Mouse (Mus musculus) cerebellum, adult 9-11 months (tissue): Measurements from ENCODE around the gene Lgals3.
A peak's percentile ranks its signal among the peaks of the same experiment; 100 is the strongest.

ENCODE experiments used
- DNase-seq: peaks from one replicate; pipeline ENCODE4 v3.0.0; 2022

Gene Lgals3

GRCm38 (mm10) chr14:47370790-47371189 is 3.2 kb downstream of the Lgals3 start:
- DNase-seq = no peak

GRCm38 (mm10) chr14:47371689-47372088 is 4.1 kb downstream of the Lgals3 start:
- no peak for DNase-seq

GRCm38 (mm10) chr14:47373728-47374678 is 6.5 kb downstream of the Lgals3 start:
- no peak for DNase-seq

- DNase-seq = no peak
Observed at GRCm38 (mm10) chr14:47376526-47376925, 9.0 kb downstream of the Lgals3 start.

GRCm38 (mm10) chr14:47378336-47378735 is 10.8 kb downstream of the Lgals3 start:
- DNase-seq = no peak

DNA sequence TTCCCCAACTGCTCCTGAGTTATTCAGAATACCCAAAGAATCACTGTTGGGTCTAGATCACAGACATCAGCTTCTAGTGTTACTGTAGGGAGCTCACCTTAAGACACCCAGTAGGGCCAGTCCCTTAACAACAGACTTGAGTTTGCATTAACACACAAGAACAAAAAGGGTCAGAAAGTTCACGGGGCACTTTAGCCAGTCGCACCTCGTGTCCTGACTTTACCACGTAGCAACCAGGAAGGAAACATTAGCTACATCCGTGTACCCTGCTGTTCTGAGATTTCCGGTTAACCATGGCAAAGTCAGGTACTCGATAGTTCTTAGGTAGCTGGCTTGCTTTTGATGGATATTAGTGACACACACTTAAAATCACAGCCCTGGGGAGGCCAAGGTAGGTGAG is 16.4 kb downstream of the Lgals3 start:
- DNase-seq = no peak

DNA sequence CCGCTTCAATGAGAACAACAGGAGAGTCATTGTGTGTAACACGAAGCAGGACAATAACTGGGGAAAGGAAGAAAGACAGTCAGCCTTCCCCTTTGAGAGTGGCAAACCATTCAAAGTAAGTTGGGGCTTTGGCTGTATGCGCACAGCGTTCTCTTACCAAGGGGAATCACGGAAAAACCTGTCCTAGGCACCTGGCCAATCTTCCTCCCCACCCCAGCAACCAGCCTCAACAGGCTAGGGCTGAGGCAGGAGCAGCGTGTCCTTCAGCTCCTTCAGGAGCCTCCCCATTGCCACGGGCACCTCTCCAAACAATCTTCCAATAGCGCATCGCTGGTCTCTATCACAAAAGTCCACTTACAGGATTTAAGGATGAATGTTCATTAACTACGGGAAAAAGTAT is 17.1 kb downstream of the Lgals3 start:
- DNase-seq = no peak

- no peak for DNase-seq
Observed at GRCm38 (mm10) chr14:47386125-47386524, 18.6 kb downstream of the Lgals3 start.

DNA sequence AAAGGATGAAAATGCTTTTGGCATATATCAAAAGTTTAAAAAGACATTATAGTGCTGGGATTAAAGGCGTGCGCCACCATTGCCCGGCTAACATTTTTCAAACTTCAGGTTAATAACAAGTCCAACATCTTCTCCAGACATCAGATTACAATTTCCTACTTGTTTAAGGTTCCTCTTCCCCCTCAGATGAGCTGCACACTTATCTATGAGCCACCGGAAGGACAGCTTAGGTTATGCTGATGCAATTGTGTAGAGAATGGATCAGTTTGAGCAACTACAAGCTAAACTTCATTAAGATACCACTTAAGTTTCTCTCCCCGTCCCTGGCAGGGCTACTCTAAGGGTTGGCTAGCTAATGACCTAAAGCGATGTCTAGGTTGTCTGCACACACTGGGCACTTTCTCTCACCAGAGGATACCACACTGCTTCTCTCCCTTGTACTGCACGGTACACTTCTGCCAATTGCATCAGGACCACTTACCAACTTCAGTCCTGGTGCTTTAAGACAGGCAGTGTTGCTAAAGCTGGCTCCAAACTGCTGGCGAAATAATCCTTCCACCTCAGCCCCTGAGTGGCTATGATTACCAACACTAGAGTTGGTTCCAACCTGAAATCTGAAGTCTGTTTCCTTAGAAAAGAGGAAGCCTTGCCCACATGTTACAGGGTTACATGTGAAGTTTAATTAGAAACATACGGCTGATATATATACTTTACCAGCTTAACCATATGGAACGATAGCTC is 26.0 kb downstream of the Lgals3 start:
- no peak for DNase-seq

- no peak for DNase-seq
Observed at GRCm38 (mm10) chr14:47395007-47395406, 27.5 kb downstream of the Lgals3 start.

- DNase-seq = no peak
Observed at GRCm38 (mm10) chr14:47395462-47396026, 28.0 kb downstream of the Lgals3 start.

DNA sequence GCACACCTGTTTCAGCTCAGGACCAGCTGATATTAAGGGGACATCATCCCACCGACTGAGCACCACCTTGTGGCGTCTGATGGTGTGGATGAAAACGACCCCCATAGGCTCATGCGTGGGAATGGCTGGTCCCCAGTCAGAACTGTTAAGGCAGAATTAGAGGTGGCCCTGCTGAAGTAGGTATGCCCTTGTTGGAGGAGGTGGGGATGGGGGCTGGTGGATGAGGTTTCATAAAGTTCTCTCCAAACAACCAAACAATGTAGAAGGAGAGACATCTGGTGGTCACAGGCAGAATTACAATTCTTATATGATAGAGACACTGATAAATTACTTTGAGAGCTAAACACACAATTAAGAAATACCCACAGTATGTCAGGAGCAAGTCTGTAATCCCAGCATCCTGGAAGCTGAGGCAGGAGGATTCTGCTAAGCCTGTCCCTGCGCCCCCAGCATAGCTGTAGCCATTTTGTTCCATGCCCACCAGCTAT is 28.7 kb downstream of the Lgals3 start:
- no peak for DNase-seq

DNA sequence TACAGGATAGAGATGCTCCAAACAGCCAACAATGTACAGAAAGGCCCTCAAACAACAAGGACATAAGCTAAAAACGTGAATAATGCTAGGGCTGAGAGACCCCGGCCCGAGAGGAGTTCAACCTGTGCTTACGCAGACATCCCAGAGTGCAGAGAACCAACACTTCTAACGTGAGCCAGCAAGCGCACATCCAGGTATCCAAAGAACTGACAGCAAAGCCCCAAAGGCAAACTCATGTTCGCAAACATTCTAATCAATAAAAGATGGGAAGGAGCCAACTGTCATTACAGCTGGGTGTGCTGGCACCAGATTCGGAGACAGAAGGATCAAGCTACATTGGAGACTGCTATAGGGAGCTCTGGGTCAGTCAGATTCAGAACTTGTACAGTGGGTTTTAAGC is 35.2 kb downstream of the Lgals3 start:
- DNase-seq = no peak

DNA sequence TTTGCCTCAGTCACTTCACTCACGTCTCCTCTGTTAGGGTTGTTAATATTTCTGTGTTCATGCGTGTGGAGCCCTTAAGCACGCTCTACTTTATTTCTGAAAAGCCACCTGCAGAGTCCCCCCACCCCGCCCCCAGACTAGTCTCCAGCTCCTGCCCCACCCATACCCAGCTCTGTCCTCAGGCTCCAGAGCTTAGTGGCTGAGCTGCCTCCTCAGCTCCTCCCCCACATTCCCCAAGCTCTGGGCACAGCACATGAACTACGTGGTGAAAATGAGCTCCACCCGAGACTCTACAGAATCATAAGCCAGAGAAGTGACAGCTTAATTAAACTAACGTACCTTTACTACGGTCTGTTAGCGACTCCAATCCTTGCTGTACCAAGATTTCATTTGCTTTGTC is 38.4 kb downstream of the Lgals3 start:
- DNase-seq = no peak

- DNase-seq = no peak
Observed at GRCm38 (mm10) chr14:47417346-47417745, 49.8 kb downstream of the Lgals3 start.

DNA sequence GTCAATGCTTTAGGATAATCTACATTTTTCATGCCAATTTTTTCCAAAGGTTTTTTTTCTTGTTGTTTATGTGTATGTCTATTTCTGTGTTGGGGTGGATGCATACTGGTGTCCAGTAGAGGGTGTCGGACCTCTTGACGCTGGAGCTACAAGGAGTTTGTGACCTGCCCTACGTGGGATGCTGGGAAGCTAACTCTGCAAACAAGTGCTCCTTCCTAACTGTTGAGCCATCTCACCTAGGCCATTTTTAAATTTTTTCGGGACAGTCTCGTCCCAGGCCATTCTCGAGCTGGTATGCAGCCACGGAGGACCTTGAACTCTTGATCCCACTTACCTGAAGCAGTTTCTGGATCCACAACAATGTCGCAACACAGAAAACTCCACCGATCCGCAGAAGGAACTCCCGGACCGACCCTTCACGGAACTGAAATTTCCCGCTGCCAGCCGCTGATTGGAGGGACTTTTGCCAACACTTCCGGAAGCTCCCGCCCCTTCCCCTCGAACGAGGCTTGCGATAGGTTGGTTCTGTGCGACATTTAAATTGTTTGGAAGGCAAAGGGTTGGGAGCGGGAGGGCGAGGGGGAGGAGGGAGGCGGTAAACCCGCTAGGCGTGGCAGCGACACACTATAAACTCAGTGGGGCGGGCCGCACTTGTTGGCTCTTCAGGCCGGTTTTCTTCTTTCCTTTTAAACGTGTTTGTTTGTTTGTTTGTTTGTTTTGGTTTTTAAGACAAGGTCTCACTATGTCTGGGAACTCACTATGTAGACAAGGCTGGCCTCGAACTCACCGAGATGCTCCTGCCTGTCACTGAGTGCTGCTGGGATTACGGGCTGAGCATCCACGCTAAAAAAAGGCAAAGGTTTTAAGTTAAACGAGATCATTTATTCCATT is 50.5 kb downstream of the Lgals3 start, which contains the start of gene Dlgap5:
TSS of gene Dlgap5 (minus strand) at position 633 of the 891 bp plus-strand sequence.
- DNase-seq = peak; percentile 86

DNA sequence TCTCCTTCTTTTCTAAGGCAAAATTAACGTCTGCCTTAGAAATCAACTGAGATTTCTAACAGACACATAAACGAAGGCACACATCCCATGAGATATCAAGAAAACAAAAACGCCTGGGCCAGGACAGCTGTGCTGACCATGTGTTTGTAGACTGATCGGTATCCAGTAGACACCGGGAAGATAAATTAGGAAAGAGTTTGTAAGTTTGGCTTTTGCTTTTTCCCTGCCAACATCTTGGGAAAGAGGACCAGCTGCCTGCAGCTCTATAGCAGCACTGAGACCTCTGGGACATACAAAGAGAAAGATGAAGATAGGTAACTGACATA is 51.1 kb downstream of the Lgals3 start:
- no peak for DNase-seq

DNA sequence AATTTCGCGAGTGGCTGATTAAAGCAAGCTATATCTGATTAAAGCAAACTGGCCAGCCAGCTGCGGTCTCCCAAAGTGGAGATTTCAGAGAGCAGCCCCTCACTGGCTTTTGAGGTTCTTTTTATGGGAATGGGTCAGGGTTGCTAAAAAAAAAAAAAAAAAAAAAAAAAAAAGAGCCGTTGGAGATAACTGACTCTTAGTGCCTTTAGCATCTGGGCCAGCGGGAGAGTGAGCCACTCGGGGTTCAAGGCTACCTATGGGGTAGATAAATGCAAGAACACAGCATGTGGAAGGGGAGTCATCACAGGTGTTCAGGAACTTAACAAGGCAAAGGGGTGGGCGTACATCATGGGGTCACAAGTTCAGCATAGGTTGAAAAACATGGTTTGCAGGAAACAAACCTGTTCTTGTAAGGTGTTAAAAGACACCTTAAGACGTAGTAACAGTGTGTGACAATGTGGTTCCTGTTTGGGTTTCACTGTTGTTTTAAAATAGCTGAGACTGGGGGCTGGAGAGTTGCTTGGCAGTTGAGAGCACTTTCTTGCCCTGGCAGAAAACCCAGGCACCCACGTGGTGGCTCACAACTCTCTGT is 51.6 kb downstream of the Lgals3 start:
- no peak for DNase-seq

DNA sequence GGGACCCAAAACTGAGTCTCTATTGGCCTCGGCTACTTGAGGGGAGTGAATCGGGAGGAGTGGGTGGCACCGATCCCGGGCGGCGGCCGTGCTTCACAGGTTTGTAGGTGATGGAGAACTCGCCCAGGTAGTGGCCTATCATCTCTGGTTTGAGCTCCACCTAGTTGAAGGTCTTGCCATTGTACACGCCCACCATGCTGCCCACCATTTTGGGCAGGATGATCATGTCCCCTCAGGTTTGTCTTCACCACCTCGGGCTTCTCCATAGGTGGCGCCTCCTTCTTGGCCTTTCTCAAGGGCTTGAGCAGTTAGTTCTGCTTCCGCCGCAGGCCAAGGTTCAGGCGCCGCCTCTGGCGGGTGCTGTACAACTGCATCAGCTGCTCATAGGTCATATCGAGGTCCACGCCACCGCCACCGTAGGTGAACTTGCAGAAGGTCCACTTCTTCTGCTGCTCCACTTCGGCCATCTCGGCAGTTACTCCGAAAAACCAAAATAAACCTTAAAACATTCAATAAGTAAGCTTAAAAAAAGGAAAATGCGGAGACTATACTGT is 52.2 kb downstream of the Lgals3 start:
- DNase-seq = peak; percentile 4

- no peak for DNase-seq
Observed at GRCm38 (mm10) chr14:47421606-47422005, 54.1 kb downstream of the Lgals3 start.

DNA sequence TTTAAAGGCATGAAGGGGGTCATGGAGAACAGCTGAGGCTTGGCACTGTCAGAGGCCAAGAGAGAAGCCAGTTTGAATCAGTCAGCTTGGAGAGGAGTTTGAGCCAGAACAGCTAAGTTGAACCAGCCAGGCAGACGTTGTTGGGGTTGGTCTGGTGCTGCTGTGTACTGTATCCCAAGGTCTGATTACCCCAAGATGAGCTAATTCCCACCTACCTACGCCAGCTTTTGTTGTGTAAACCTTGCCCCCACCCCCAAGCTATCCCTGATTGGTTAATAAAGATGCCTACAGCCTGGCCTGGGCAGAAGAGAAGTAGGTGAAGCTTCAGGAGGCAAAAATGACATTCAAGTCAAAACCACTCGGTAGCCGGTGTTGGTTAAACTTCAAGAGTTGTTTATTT is 54.9 kb downstream of the Lgals3 start:
- no peak for DNase-seq

- no peak for DNase-seq
Observed at GRCm38 (mm10) chr14:47432987-47433386, 65.4 kb downstream of the Lgals3 start.
